Mouse (Mus musculus) olfactory bulb, adult 2 months (tissue): ENCODE data around the gene Pex19.

Experiments used
- CTCF ChIP-seq: fragments of 200-500 bp; IDR thresholded peaks from 2 replicates; pipeline ENCODE4 v1.5.1; 2012; ENCODE audit warnings: low read depth, mild to moderate bottlenecking, low read length, moderate library complexity; ENCODE audit not compliant: insufficient read depth
- POLR2A ChIP-seq: fragments of 200-500 bp; IDR thresholded peaks from 2 replicates; pipeline ENCODE4 v1.6.1; 2012; ENCODE audit warnings: mild to moderate bottlenecking, low read depth, low read length, moderate library complexity; ENCODE audit not compliant: insufficient read depth

GRCm38 (mm10) chr1:172162009-172162408 is 35.5 kb downstream of the Pex19 start:
- TF ChIP-seq CTCF: no peak
- TF ChIP-seq POLR2A: no peak
